Mouse (Mus musculus) embryonic facial prominence, embryonic 14.5 days (tissue): ENCODE data around the gene Zfp827. TPM values are rescaled to one million over a fixed set of nuclear protein-coding genes. Genes with fewer than 3 reads are reported as not detected.

Experiments used
- ATAC-seq: fragments of 200-750 bp; cut with Nextera tagmentation; 2 replicates; pipeline ENCODE4 v1.8.0; 2017; ENCODE audit warnings: low read depth, moderate number of reproducible peaks, moderate TSS enrichment
- DNase-seq: peaks from one replicate; pipeline ENCODE4 v3.0.0-alpha.2; 2015; ENCODE audit warnings: low spot score
- H3K27ac ChIP-seq: fragments of 300-500 bp; sonication (generic); replicated peaks from 2 replicates; pipeline ENCODE4 v1.5.1; 2014; ENCODE audit warnings: low read depth, mild to moderate bottlenecking, low read length, moderate library complexity
- H3K27me3 ChIP-seq: fragments of 300-500 bp; sonication (generic); replicated peaks from 2 replicates; pipeline ENCODE4 v1.6.1; 2014; ENCODE audit warnings: low read length; ENCODE audit not compliant: control insufficient read depth, insufficient read depth
- H3K36me3 ChIP-seq: fragments of 300-500 bp; sonication (generic); 2 replicates; pipeline ENCODE4 v1.6.1; 2014; ENCODE audit warnings: low read length, mixed read lengths; ENCODE audit not compliant: control insufficient read depth, insufficient read depth
- H3K4me1 ChIP-seq: fragments of 300-500 bp; sonication (generic); 2 replicates; pipeline ENCODE4 v1.6.1; 2014; ENCODE audit warnings: antibody characterized with exemption, low read length; ENCODE audit not compliant: control insufficient read depth, insufficient read depth
- H3K4me2 ChIP-seq: fragments of 300-500 bp; sonication (generic); 2 replicates; pipeline ENCODE4 v1.6.1; 2014; ENCODE audit warnings: low read depth, mild to moderate bottlenecking, low read length, moderate library complexity, mixed read lengths
- H3K4me3 ChIP-seq: fragments of 300-500 bp; sonication (generic); 2 replicates; pipeline ENCODE4 v1.5.1; 2014; ENCODE audit warnings: low read depth, mild to moderate bottlenecking, low read length
- H3K9ac ChIP-seq: fragments of 300-500 bp; sonication (generic); 2 replicates; pipeline ENCODE4 v1.6.1; 2014; ENCODE audit warnings: low read depth, mild to moderate bottlenecking, low read length, moderate library complexity, mixed read lengths
- H3K9me3 ChIP-seq: fragments of 300-500 bp; sonication (generic); 2 replicates; pipeline ENCODE4 v1.6.1; 2016; ENCODE audit warnings: low read length; ENCODE audit not compliant: control insufficient read depth
- WGBS: fragments of 180-500 bp; shearing (Covaris S2); extraction: QIAGEN DNeasy Blood & Tissue Kit; methylation state at CpG from one replicate; pipeline ENCODE4 v1.1.7; 2014; 5-methylcytosine and 5-hydroxymethylcytosine counted together
- polyA plus RNA-seq: library from polyadenylated mRNA; unstranded; fragments of >200 nt; fragmentation: Nextera tagmentation; extraction: Ambion mirVana; gene quantifications from 2 replicates; pipeline ENCODE4 v1.2.1, GENCODE M21; 2014

Zfp827 gene
- polyA plus RNA-seq, 1 experiment from 2014 or later = 11.8 TPM

GRCm38 (mm10) chr8:79185488-79185887 is 157.3 kb downstream of the Zfp827 start:
- H3K36me3 ChIP-seq = peaks cover 100% of the 10 kb centered on the region
- no peak overlapping the region for H3K27ac ChIP-seq
- WGBS = 88% methylated on average over 7 of the region's 7 CpGs
- no peak overlapping the region for H3K4me2 ChIP-seq
- H3K9me3 ChIP-seq = no peaks in the 10 kb centered on the region
- H3K9ac ChIP-seq = no peak overlapping the region
- DNase-seq = no peak
- no peaks in the 10 kb centered on the region for H3K4me1 ChIP-seq
- ATAC-seq = no peak
- H3K27me3 ChIP-seq = no peaks in the 10 kb centered on the region
- no peak overlapping the region for H3K4me3 ChIP-seq

DNA sequence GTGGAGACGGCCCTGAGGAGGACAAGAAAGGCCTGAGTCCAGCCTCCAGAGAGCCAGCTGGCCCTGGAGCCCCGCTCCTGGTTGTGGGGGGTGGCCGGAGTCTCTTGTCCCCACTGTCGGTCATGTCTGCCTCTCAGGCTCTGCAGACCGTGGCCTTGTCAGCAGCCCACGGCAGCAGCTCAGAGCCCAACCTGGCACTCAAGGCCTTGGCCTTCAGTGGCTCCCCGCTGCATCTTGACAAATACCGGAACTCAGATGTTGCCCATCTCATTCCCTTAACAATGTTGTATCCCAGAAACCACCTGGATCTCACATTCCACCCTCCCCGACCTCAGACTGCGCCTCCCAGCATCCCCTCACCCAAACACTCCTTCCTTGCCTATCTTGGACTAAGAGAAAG is 161.8 kb downstream of the Zfp827 start:
- H3K4me2 ChIP-seq = no peak overlapping the region
- H3K36me3 ChIP-seq = peaks cover 77% of the 10 kb centered on the region
- H3K27me3 ChIP-seq = no peaks in the 10 kb centered on the region
- no peak overlapping the region for H3K4me3 ChIP-seq
- H3K27ac ChIP-seq = no peak overlapping the region
- no peaks in the 10 kb centered on the region for H3K9me3 ChIP-seq
- 90% methylated on average over 10 of the region's 10 CpGs for WGBS
- no peak for ATAC-seq
- no peak for DNase-seq
- H3K4me1 ChIP-seq = no peaks in the 10 kb centered on the region
- no peak overlapping the region for H3K9ac ChIP-seq

GRCm38 (mm10) chr8:79196481-79196880 is 168.2 kb downstream of the Zfp827 start:
- H3K4me2 ChIP-seq = no peak overlapping the region
- H3K4me3 ChIP-seq = no peak overlapping the region
- no peak overlapping the region for H3K9ac ChIP-seq
- DNase-seq (no peak), ATAC-seq (no peak)
- H3K36me3 ChIP-seq = peaks cover 14% of the 10 kb centered on the region
- no peaks in the 10 kb centered on the region for H3K27me3 ChIP-seq
- 78% methylated on average over 4 of the region's 4 CpGs for WGBS
- H3K9me3 ChIP-seq = no peaks in the 10 kb centered on the region
- peaks cover 8% of the 10 kb centered on the region; the same call in 1 of the 2 replicates for H3K4me1 ChIP-seq
- no peak overlapping the region for H3K27ac ChIP-seq

DNA sequence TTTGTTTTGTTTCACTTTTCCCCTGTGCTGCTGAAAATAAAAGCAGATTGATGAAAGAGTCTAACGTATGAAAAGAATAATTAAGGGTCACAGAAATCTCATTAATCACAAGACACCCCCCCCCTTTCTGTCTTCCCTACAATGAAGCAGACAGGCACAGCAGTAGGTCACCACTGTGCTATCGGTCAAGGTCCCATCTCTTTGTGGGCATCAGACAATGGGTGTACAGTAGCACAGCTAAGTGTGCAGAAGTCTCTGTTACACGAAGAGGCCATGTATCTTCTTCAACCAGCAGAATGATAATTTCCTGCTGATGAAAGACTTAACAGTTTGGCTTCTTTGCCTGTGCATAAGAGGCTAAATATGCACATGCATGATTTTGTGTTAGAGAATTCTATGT is 170.4 kb downstream of the Zfp827 start:
- Histone ChIP-seq H3K4me2 (no peak overlapping the region), H3K9me3 (no peaks in the 10 kb centered on the region), H3K9ac (no peak overlapping the region), H3K4me1 (peaks cover 13% of the 10 kb centered on the region), H3K27ac (no peak overlapping the region), H3K4me3 (no peak overlapping the region), H3K27me3 (no peaks in the 10 kb centered on the region), H3K36me3 (no peaks in the 10 kb centered on the region)
- 80% methylated on average over 3 of the region's 3 CpGs for WGBS
- ATAC-seq (no peak), DNase-seq (no peak)

DNA sequence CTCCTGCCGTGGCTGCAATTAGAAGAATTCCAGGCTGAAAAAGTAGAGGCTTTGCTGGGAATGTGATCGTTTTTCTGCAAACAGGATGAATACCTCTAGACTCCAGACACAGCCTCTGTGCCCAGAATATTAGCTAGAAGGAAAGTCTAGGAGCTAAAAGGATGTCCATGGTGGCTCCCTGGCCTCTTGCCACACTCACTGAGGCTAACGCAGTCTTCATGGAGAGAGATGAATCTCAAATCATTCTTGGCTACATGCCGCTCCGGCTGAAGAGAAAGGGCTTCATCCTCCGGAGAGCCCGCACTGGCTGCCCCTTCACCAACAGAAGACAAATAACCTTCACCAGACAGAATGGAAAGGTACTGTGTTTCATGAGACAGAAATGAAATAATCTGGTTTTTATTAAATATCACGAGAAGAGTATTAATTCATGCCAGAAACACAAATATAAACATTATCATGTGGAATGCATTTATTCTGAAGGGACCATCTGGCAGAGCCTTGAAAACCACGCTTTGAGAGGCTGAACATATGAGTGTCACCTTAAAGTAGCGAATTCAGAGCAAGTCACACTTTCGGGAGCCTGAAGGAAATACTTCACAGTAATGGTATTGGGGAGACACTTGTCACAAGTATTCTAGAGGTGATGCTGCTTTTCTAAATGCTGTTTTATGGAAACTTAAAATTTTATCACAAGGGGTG is 173.4 kb downstream of the Zfp827 start:
- no peaks in the 10 kb centered on the region for H3K27me3 ChIP-seq
- no peaks in the 10 kb centered on the region for H3K9me3 ChIP-seq
- H3K27ac ChIP-seq = peak overlapping the region; percentile 81
- WGBS = 38% methylated on average over 11 of the region's 11 CpGs
- no peak overlapping the region for H3K4me3 ChIP-seq
- H3K4me2 ChIP-seq = peak overlapping the region; percentile 20
- no peak overlapping the region for H3K9ac ChIP-seq
- ATAC-seq (0 out of 2 replicates have a peak, but pooled peaks have one; percentile 18), DNase-seq (peak; percentile 74)
- H3K36me3 ChIP-seq = no peaks in the 10 kb centered on the region
- peaks cover 17% of the 10 kb centered on the region for H3K4me1 ChIP-seq

DNA sequence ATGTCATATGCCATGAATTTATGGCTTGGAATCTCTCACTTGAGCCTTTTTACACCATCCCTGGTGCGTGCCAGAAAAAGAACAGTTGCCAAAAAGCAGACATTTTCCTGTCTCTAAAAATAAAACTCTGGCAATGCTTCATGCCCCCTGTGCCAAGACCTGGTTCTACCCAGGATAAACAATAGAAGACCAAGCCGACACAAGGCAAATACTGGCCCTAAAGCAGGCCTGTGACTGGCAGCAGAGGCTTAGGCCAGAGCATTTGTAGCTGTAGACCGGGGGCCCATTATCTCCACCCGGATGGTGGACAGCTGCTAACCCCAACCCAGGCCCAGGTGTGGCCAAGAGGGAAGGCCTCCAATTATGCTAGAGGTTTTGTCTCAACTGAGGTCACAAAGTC is 178.7 kb downstream of the Zfp827 start:
- peak overlapping the region; percentile 98 for H3K27ac ChIP-seq
- H3K9me3 ChIP-seq = no peaks in the 10 kb centered on the region
- no peak overlapping the region for H3K9ac ChIP-seq
- no peaks in the 10 kb centered on the region for H3K27me3 ChIP-seq
- H3K4me3 ChIP-seq = no peak overlapping the region
- 57% methylated on average over 4 of the region's 4 CpGs for WGBS
- no peaks in the 10 kb centered on the region for H3K36me3 ChIP-seq
- ATAC-seq = no peak
- DNase-seq = peak; percentile 55
- H3K4me2 ChIP-seq = no peak overlapping the region
- H3K4me1 ChIP-seq = peaks cover 56% of the 10 kb centered on the region

DNA sequence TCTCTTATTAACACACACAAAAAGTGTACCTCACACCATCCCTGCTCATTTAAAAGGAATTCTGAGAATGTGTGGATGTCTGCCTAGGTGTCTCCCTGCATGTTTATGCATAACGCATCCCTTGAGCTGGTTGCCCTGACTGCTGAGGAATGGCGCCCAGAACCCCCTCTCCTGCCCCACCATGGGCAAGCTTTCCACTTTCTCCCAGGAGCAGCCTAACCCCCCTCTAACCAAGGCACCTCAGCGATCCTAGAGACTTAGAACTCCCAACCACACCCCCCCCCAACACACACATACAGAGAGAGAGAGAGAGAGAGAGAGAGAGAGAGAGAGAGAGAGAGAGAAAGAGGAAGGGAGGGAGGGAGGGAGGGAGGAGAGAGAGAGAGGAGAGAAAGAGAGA is 179.9 kb downstream of the Zfp827 start:
- Histone ChIP-seq H3K9me3 (no peaks in the 10 kb centered on the region), H3K9ac (no peak overlapping the region; the same call in 1 of the 2 replicates), H3K4me2 (peak overlapping the region; percentile 62), H3K4me3 (no peak overlapping the region), H3K27ac (peak overlapping the region; percentile 98), H3K27me3 (no peaks in the 10 kb centered on the region), H3K36me3 (no peaks in the 10 kb centered on the region), H3K4me1 (peaks cover 53% of the 10 kb centered on the region)
- ATAC-seq (no peak), DNase-seq (no peak)
- WGBS = 23% methylated on average over 3 of the region's 3 CpGs

GRCm38 (mm10) chr8:79208691-79209640 is 180.7 kb downstream of the Zfp827 start:
- H3K9ac ChIP-seq = peak overlapping the region; percentile 62

More at GRCm38 (mm10) chr8:79208691-79209640, 180.7 kb downstream of the Zfp827 start:
- Histone ChIP-seq H3K4me1 (peaks cover 53% of the 10 kb centered on the region), H3K9me3 (no peaks in the 10 kb centered on the region), H3K4me2 (peak overlapping the region; percentile 62), H3K27me3 (no peaks in the 10 kb centered on the region), H3K36me3 (no peaks in the 10 kb centered on the region), H3K4me3 (peak overlapping the region; percentile 24), H3K27ac (peak overlapping the region; percentile 98)
- ATAC-seq = peak; percentile 82
- 5% methylated on average over 15 of the region's 15 CpGs for WGBS
- peak; percentile 94 for DNase-seq
